Comparison of ENCODE assay signal across 13 mouse cellular contexts in genomic region chr11:36494898-36495548, GRCm38 (mm10).
A peak's percentile ranks its signal among the peaks of the same experiment; 100 is the strongest.
DNase-seq lines count a peak whose midpoint lies in the region; ATAC-seq and TF ChIP-seq lines count a peak whose summit lies in the region.
"Had no signal": no experiment of that assay in that cellular context is flagged by ENCODE, and none has a peak within 500 bp of the region (broad histone marks: within the 10 kb centered on the region; RNA-seq: fewer than 3 reads in every experiment).

No protein-coding gene starts in this region.

- no peaks in the 10 kb centered on the region for H3K36me3 ChIP-seq in neural tube, embryonic 15.5 days

- no peaks in the 10 kb centered on the region for H3K9me3 ChIP-seq in neural tube, embryonic 15.5 days (replicated peaks)

- no peak overlapping the region for H3K4me3 ChIP-seq in left cerebral cortex, adult 2 months
- no peak overlapping the region for H3K4me3 ChIP-seq in neural tube, embryonic 15.5 days (replicated peaks)

- intact Hi-C loops in left cerebral cortex, adult 2 months (cut with DNase I): no loop called here

- no peak overlapping the region for H3K4me2 ChIP-seq in neural tube, embryonic 15.5 days

- WGBS in neural tube, embryonic 15.5 days: 62% methylated on average over 9 of the region's 9 CpGs

- DNase-seq in cerebellum, postnatal 10 days: no peak
- DNase-seq in layer of hippocampus, adult 18-20 months (ENCODE audit: low spot score in 2 of 2): peak; percentile 47 to 53
- no peak for DNase-seq in layer of hippocampus, postnatal 10 days (ENCODE audit: low spot score in 2 of 2)
- peak; percentile 59 for DNase-seq in Muller cell, postnatal 12 days (ENCODE audit: inconsistent ontology term)
- peak; percentile 37 to 40 for DNase-seq in left cerebral cortex, adult 2 months (ENCODE audit: extremely low spot score in 1 of 2, low spot score in 2 of 2)
- DNase-seq in spleen, postnatal 4 days (ENCODE audit: low spot score in 2 of 2): no peak
- DNase-seq: embryo, embryonic 11 days; gastrocnemius, postnatal 36 days; liver, postnatal 0 days; thymus, postnatal 4 days had no signal

- 0 out of 2 replicates have a peak, but pooled peaks have one; percentile 60 for ATAC-seq in cerebellum, adult (ENCODE audit: insufficient number of reproducible peaks, low FRiP score, low TSS enrichment)
- no peak for ATAC-seq in neural tube, embryonic 15.5 days (ENCODE audit: low FRiP score)
- ATAC-seq: forebrain, embryonic 16.5 days; liver, postnatal 0 days had no signal

- H3K27me3 ChIP-seq in neural tube, embryonic 15.5 days (replicated peaks): no peaks in the 10 kb centered on the region

- H3K27ac ChIP-seq in left cerebral cortex, adult 2 months: peak overlapping the region; percentile 73
- H3K27ac ChIP-seq in neural tube, embryonic 15.5 days (replicated peaks): no peak overlapping the region

- no peak overlapping the region for H3K9ac ChIP-seq in neural tube, embryonic 15.5 days (replicated peaks)
- H3K9ac ChIP-seq: liver, postnatal 0 days had no signal

- no peak for TF ChIP-seq CTCF in left cerebral cortex, adult 2 months (IDR thresholded peaks at IDR 0.05)

- H3K4me1 ChIP-seq in neural tube, embryonic 15.5 days: peaks cover 23% of the 10 kb centered on the region

Comparison
In these comparisons a context has a peak if more than half of its experiments do, and no peak if none do; other contexts are left out.
1. DNase-seq: peak in layer of hippocampus, adult 18-20 months (2 of 2), Muller cell, postnatal 12 days (single experiment) and left cerebral cortex, adult 2 months (2 of 2); none in cerebellum, postnatal 10 days (0 of 2), layer of hippocampus, postnatal 10 days (0 of 2) and spleen, postnatal 4 days (0 of 2).